Mouse (Mus musculus) stomach, embryonic 16.5 days (tissue): ENCODE data around the gene Lsm2. TPM values are rescaled to one million over a fixed set of nuclear protein-coding genes. Genes with fewer than 3 reads are reported as not detected.

Source experiments
- ATAC-seq: fragments of 200-750 bp; cut with Nextera tagmentation; 2 replicates; pipeline ENCODE4 v1.8.0; 2017; ENCODE audit warnings: moderate number of reproducible peaks, moderate TSS enrichment; ENCODE audit not compliant: insufficient read depth, low FRiP score
- H3K27ac ChIP-seq: fragments of 300-500 bp; sonication (generic); 2 replicates; pipeline ENCODE4 v1.5.1; 2014; ENCODE audit warnings: low read length
- H3K27me3 ChIP-seq: fragments of 300-500 bp; sonication (generic); 2 replicates; pipeline ENCODE4 v1.6.1; 2014; ENCODE audit warnings: low read length, control low read depth, mixed read lengths; ENCODE audit not compliant: control insufficient read depth, insufficient read depth
- H3K36me3 ChIP-seq: fragments of 300-500 bp; sonication (generic); 2 replicates; pipeline ENCODE4 v1.6.1; 2014; ENCODE audit warnings: low read length; ENCODE audit not compliant: control insufficient read depth, insufficient read depth
- H3K4me1 ChIP-seq: fragments of 300-500 bp; sonication (generic); 2 replicates; pipeline ENCODE4 v1.6.1; 2014; ENCODE audit warnings: low read length, control low read depth, mixed read lengths; ENCODE audit not compliant: control insufficient read depth, insufficient read depth
- H3K4me2 ChIP-seq: fragments of 300-500 bp; sonication (generic); 2 replicates; pipeline ENCODE4 v1.6.1; 2014; ENCODE audit warnings: low read depth, low read length, mixed read lengths
- H3K4me3 ChIP-seq: fragments of 300-500 bp; sonication (generic); replicated peaks from 2 replicates; pipeline ENCODE4 v1.5.1; 2014; ENCODE audit warnings: mild to moderate bottlenecking, low read length
- H3K9ac ChIP-seq: fragments of 300-500 bp; sonication (generic); 2 replicates; pipeline ENCODE4 v1.6.1; 2014; ENCODE audit warnings: low read length
- H3K9me3 ChIP-seq: fragments of 300-500 bp; sonication (generic); replicated peaks from 2 replicates; pipeline ENCODE4 v1.6.1; 2016; ENCODE audit warnings: low read length, control low read depth; ENCODE audit not compliant: control insufficient read depth
- whole genome bisulfite sequencing: fragments of 180-500 bp; shearing (Covaris S2); extraction: QIAGEN DNeasy Blood & Tissue Kit; methylation state at CpG from one replicate; pipeline ENCODE4 v1.1.7; 2014; 5-methylcytosine and 5-hydroxymethylcytosine counted together
- polyA plus RNA-seq: library from polyadenylated mRNA; unstranded; fragments of >200 nt; fragmentation: Nextera tagmentation; extraction: Ambion mirVana; gene quantifications from 2 replicates; pipeline ENCODE4 v1.2.1, GENCODE M21; 2015

Gene Lsm2
- polyA plus RNA-seq, 1 experiment from 2014 or later: 146 TPM

GRCm38 (mm10) chr17:35012430-35012829, 30.8 kb downstream of the Lsm2 start:
- Histone ChIP-seq H3K9me3 (no peaks in the 10 kb centered on the region), H3K4me3 (no peak overlapping the region), H3K27ac (no peak overlapping the region), H3K9ac (no peak overlapping the region), H3K27me3 (no peaks in the 10 kb centered on the region), H3K4me2 (no peak overlapping the region), H3K36me3 (peaks cover 32% of the 10 kb centered on the region), H3K4me1 (peaks cover 8% of the 10 kb centered on the region)
- WGBS: 81% methylated on average over 13 of the region's 13 CpGs
- no peak for ATAC-seq

GRCm38 (mm10) chr17:35013221-35013620, 31.6 kb downstream of the Lsm2 start:
- H3K4me2 ChIP-seq: no peak overlapping the region
- no peaks in the 10 kb centered on the region for H3K27me3 ChIP-seq
- H3K9me3 ChIP-seq: no peaks in the 10 kb centered on the region
- 76% methylated on average over 6 of the region's 6 CpGs for WGBS
- no peak overlapping the region for H3K27ac ChIP-seq
- ATAC-seq: no peak
- H3K4me3 ChIP-seq: no peak overlapping the region
- peaks cover 8% of the 10 kb centered on the region for H3K4me1 ChIP-seq
- H3K9ac ChIP-seq: no peak overlapping the region
- H3K36me3 ChIP-seq: peaks cover 32% of the 10 kb centered on the region

- Histone ChIP-seq H3K4me3 (no peak overlapping the region), H3K4me1 (peaks cover 8% of the 10 kb centered on the region), H3K27ac (no peak overlapping the region), H3K9ac (no peak overlapping the region), H3K27me3 (no peaks in the 10 kb centered on the region), H3K36me3 (peaks cover 27% of the 10 kb centered on the region), H3K4me2 (no peak overlapping the region), H3K9me3 (no peaks in the 10 kb centered on the region)
- WGBS: 87% methylated on average over 16 of the region's 16 CpGs
- ATAC-seq: no peak
Observed at GRCm38 (mm10) chr17:35015296-35015695, 33.6 kb downstream of the Lsm2 start.

- H3K27ac ChIP-seq: peak within 1 kb of the TSS; percentile 61
- H3K4me3 ChIP-seq: no peak within 1 kb of the TSS
- H3K4me1 ChIP-seq: peaks cover 13% of the 10 kb centered on the region
- H3K9ac ChIP-seq: peak within 1 kb of the TSS; percentile 54; the same call in 1 of the 2 replicates
- 48% methylated on average over 12 of the region's 12 CpGs for WGBS
- no peaks in the 10 kb centered on the region for H3K9me3 ChIP-seq
- peak; percentile 48; the same call in 1 of the 2 replicates for ATAC-seq
- no peaks in the 10 kb centered on the region for H3K27me3 ChIP-seq
- H3K36me3 ChIP-seq: peaks cover 22% of the 10 kb centered on the region
- no peak within 1 kb of the TSS for H3K4me2 ChIP-seq
Observed at GRCm38 (mm10) chr17:35016376-35016775, 34.7 kb downstream of the Lsm2 start, which contains the start of gene Vwa7. Gene Vwa7, plus strand, starts transcription at chr17:35016579.

- no peak for ATAC-seq
- peaks cover 22% of the 10 kb centered on the region for H3K36me3 ChIP-seq
- H3K9me3 ChIP-seq: no peaks in the 10 kb centered on the region
- no peak overlapping the region for H3K4me2 ChIP-seq
- H3K27me3 ChIP-seq: no peaks in the 10 kb centered on the region
- WGBS: 74% methylated on average over 10 of the region's 10 CpGs
- H3K27ac ChIP-seq: peak overlapping the region; percentile 61
- peaks cover 19% of the 10 kb centered on the region for H3K4me1 ChIP-seq
- H3K4me3 ChIP-seq: no peak overlapping the region
- H3K9ac ChIP-seq: peak overlapping the region; percentile 54; the same call in 1 of the 2 replicates
Observed at GRCm38 (mm10) chr17:35016791-35017705, 35.4 kb downstream of the Lsm2 start.

GRCm38 (mm10) chr17:35017706-35018030, 36.0 kb downstream of the Lsm2 start:
- Histone ChIP-seq H3K36me3 (peaks cover 20% of the 10 kb centered on the region), H3K4me2 (no peak overlapping the region), H3K9ac (no peak overlapping the region), H3K27me3 (no peaks in the 10 kb centered on the region), H3K27ac (no peak overlapping the region), H3K9me3 (no peaks in the 10 kb centered on the region), H3K4me1 (peaks cover 21% of the 10 kb centered on the region), H3K4me3 (no peak overlapping the region)
- no peak for ATAC-seq
- WGBS: 66% methylated on average over 14 of the region's 14 CpGs

GRCm38 (mm10) chr17:35018171-35018570, 36.5 kb downstream of the Lsm2 start:
- H3K36me3 ChIP-seq: peaks cover 16% of the 10 kb centered on the region; the same call in 1 of the 2 replicates
- H3K27me3 ChIP-seq: no peaks in the 10 kb centered on the region
- no peak overlapping the region for H3K4me3 ChIP-seq
- 69% methylated on average over 3 of the region's 3 CpGs for WGBS
- H3K9me3 ChIP-seq: no peaks in the 10 kb centered on the region
- ATAC-seq: no peak
- peaks cover 21% of the 10 kb centered on the region for H3K4me1 ChIP-seq
- no peak overlapping the region for H3K27ac ChIP-seq
- H3K4me2 ChIP-seq: no peak overlapping the region
- no peak overlapping the region for H3K9ac ChIP-seq

- Histone ChIP-seq H3K9me3 (no peaks in the 10 kb centered on the region), H3K27me3 (no peaks in the 10 kb centered on the region), H3K36me3 (0 out of 2 replicates have a peak, but pooled peaks cover 4% of the 10 kb centered on the region), H3K27ac (no peak overlapping the region), H3K4me1 (peaks cover 25% of the 10 kb centered on the region), H3K9ac (no peak overlapping the region), H3K4me2 (no peak overlapping the region), H3K4me3 (no peak overlapping the region)
- no peak for ATAC-seq
- WGBS: 79% methylated on average over 11 of the region's 11 CpGs
Observed at GRCm38 (mm10) chr17:35019894-35020293, 38.2 kb downstream of the Lsm2 start.

GRCm38 (mm10) chr17:35020551-35020950, 38.9 kb downstream of the Lsm2 start:
- no peaks in the 10 kb centered on the region for H3K36me3 ChIP-seq
- H3K9ac ChIP-seq: no peak overlapping the region
- no peak overlapping the region for H3K27ac ChIP-seq
- 83% methylated on average over 8 of the region's 8 CpGs for WGBS
- H3K4me3 ChIP-seq: no peak overlapping the region
- no peak for ATAC-seq
- H3K27me3 ChIP-seq: no peaks in the 10 kb centered on the region
- peaks cover 25% of the 10 kb centered on the region for H3K4me1 ChIP-seq
- no peaks in the 10 kb centered on the region for H3K9me3 ChIP-seq
- H3K4me2 ChIP-seq: no peak overlapping the region
